Mouse (Mus musculus): ENCODE measurements at regions not wholly inside any gene's neighbourhood (a gene's known extent, or its start where the extent isn't known, plus 50 kb on each side); places are given as distances from the start of the nearest gene placed in this dataset.

GRCm38 (mm10) chr13:47452186-47452760 lies 329.8 kb downstream of the Rnf144b start:
- TF ChIP-seq CTCF (IDR thresholded peaks at IDR 0.05; ENCODE audit: low read depth): no peak
- no peak for TF ChIP-seq EP300 (optimal IDR thresholded peaks at IDR 0.05)
